Mouse (Mus musculus) liver, adult 2 months (tissue): ENCODE measurements at regions not wholly inside any gene's neighbourhood (a gene's known extent, or its start where the extent isn't known, plus 50 kb on each side); places are given as distances from the start of the nearest gene placed in this dataset.

ENCODE experiments used
- DNase-seq: peaks from one replicate; pipeline ENCODE4 v3.0.0-alpha.2; 2011; ENCODE audit warnings: low read depth, low spot score; ENCODE audit errors: extremely low read depth
- H3K27ac ChIP-seq: fragments of 200-500 bp; replicated peaks from 2 replicates; pipeline ENCODE4 v1.5.1; 2012; ENCODE audit warnings: low read depth, mild to moderate bottlenecking, control low read depth, inconsistent platforms, low read length; ENCODE audit not compliant: insufficient read depth
- H3K27me3 ChIP-seq: fragments of 200-500 bp; 2 replicates; pipeline ENCODE4 v1.6.1; 2012; ENCODE audit warnings: mild to moderate bottlenecking, moderate library complexity, low read length, inconsistent platforms; ENCODE audit not compliant: control insufficient read depth, insufficient read depth
- H3K36me3 ChIP-seq: fragments of 200-500 bp; 2 replicates; pipeline ENCODE4 v1.6.1; 2012; ENCODE audit warnings: low read length, inconsistent platforms; ENCODE audit not compliant: control insufficient read depth, insufficient read depth
- H3K4me1 ChIP-seq: fragments of 200-500 bp; 2 replicates; pipeline ENCODE4 v1.6.1; 2011; ENCODE audit warnings: low read length; ENCODE audit not compliant: control insufficient read depth, insufficient read depth
- H3K4me3 ChIP-seq: fragments of 200-500 bp; 2 replicates; pipeline ENCODE4 v1.5.1; 2011; ENCODE audit warnings: low read depth, mild to moderate bottlenecking, control low read depth, low read length, moderate library complexity; ENCODE audit not compliant: insufficient read depth
- H3K79me2 ChIP-seq: fragments of 200-500 bp; 2 replicates; pipeline ENCODE4 v1.6.1; 2012; ENCODE audit warnings: inconsistent platforms, mild to moderate bottlenecking, low read length, moderate library complexity; ENCODE audit not compliant: control insufficient read depth, insufficient read depth
- H3K9ac ChIP-seq: fragments of 200-500 bp; 2 replicates; pipeline ENCODE4 v1.6.1; 2012; ENCODE audit warnings: low read depth, mild to moderate bottlenecking, control low read depth, inconsistent platforms, low read length
- CTCF ChIP-seq: fragments of 200-500 bp; IDR thresholded peaks from 2 replicates; pipeline ENCODE4 v1.5.1; 2011; ENCODE audit warnings: low read depth, low read length, control low read depth
- POLR2A ChIP-seq: fragments of 200-500 bp; IDR thresholded peaks from 2 replicates; pipeline ENCODE4 v1.6.1; 2011; ENCODE audit warnings: low read length, control low read depth; ENCODE audit not compliant: insufficient read depth; ENCODE audit errors: extremely low read depth
- WGBS: fragments of 180-500 bp; shearing (Covaris S2); methylation state at CpG from one replicate; pipeline ENCODE4 v1.1.7; 2018; 5-methylcytosine and 5-hydroxymethylcytosine counted together

- Histone ChIP-seq H3K27ac (no peak overlapping the region), H3K4me1 (peaks cover 17% of the 10 kb centered on the region), H3K36me3 (no peaks in the 10 kb centered on the region), H3K79me2 (no peaks in the 10 kb centered on the region), H3K27me3 (no peaks in the 10 kb centered on the region), H3K9ac (no peak overlapping the region), H3K4me3 (no peak overlapping the region)
- no peak for DNase-seq
- 66% methylated on average over 5 of the region's 5 CpGs for WGBS
- TF ChIP-seq CTCF = no peak
These were observed 63.3 kb upstream of the Mpp6 start for GRCm38 (mm10) chr6:50046721-50047120.

DNA sequence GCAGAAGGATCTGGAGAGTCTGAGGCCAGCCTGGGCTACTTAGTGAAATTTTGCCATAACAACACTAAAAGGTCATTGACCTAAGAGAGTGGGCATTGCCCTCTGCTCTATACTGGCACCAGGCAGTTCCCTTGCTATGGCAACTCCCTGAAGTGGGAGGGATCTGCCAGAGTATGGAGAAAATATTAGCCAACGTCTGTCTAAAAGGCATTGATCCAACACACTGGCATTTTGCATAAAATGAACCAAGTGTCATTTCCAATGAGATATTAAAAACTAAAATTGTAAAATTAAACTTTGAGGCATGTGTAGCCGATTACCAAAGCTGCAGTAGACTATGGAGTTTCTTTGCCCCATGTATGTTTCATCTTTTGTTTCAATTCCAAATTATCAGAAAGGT lies 57.6 kb upstream of the Mpp6 start:
- Histone ChIP-seq H3K27ac (no peak overlapping the region), H3K79me2 (no peaks in the 10 kb centered on the region), H3K9ac (no peak overlapping the region), H3K4me3 (no peak overlapping the region), H3K27me3 (no peaks in the 10 kb centered on the region), H3K4me1 (no peaks in the 10 kb centered on the region), H3K36me3 (no peaks in the 10 kb centered on the region)
- WGBS = 57% methylated on average over 2 of the region's 2 CpGs
- DNase-seq = no peak
- no peak for TF ChIP-seq CTCF
- no peak for TF ChIP-seq POLR2A

DNA sequence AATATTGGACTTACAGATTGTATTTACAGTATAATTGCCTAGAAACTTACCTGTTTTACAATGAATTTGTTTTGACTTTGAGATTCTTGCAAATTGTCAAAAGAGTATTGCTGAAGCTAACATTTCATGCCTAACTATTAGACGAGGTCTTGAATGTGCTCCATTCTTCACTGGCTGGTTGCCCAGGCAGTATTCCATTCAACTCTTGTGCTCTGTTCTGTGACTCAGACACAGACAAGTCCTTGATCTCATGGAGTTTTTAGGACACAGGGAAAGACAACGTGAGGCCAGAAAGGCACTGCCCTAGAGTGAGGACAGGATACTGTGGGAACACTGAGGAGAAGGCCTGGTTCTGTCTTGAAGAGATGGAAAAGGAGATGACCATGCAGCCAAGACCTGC lies 57.0 kb upstream of the Mpp6 start:
- Histone ChIP-seq H3K9ac (no peak overlapping the region), H3K36me3 (no peaks in the 10 kb centered on the region), H3K79me2 (no peaks in the 10 kb centered on the region), H3K4me3 (no peak overlapping the region), H3K27me3 (no peaks in the 10 kb centered on the region), H3K4me1 (no peaks in the 10 kb centered on the region), H3K27ac (no peak overlapping the region)
- WGBS = 28% methylated on average over 2 of the region's 2 CpGs
- peak; percentile 20 for DNase-seq
- TF ChIP-seq POLR2A (no peak), CTCF (no peak)

- Histone ChIP-seq H3K9ac (no peak overlapping the region), H3K4me1 (no peaks in the 10 kb centered on the region)
- WGBS = 94% methylated on average over 13 of the region's 13 CpGs
These were observed 55.8 kb upstream of the Mpp6 start for GRCm38 (mm10) chr6:50054233-50054632.

GRCm38 (mm10) chr6:50058596-50058995 lies 51.4 kb upstream of the Mpp6 start:
- no peak overlapping the region for H3K27ac ChIP-seq
- no peak for TF ChIP-seq CTCF
- 66% methylated on average over 11 of the region's 11 CpGs for WGBS
- H3K4me3 ChIP-seq = no peak overlapping the region
- no peaks in the 10 kb centered on the region for H3K27me3 ChIP-seq
- no peaks in the 10 kb centered on the region for H3K36me3 ChIP-seq
- no peak overlapping the region for H3K9ac ChIP-seq
- no peaks in the 10 kb centered on the region for H3K4me1 ChIP-seq
- peak; percentile 26 for DNase-seq
- H3K79me2 ChIP-seq = no peaks in the 10 kb centered on the region

More at GRCm38 (mm10) chr6:50054233-50054632, 55.8 kb upstream of the Mpp6 start:
- Histone ChIP-seq H3K27ac (no peak overlapping the region), H3K27me3 (no peaks in the 10 kb centered on the region), H3K36me3 (no peaks in the 10 kb centered on the region), H3K4me3 (no peak overlapping the region), H3K79me2 (no peaks in the 10 kb centered on the region)
- no peak for TF ChIP-seq POLR2A
- no peak for TF ChIP-seq CTCF
- DNase-seq = no peak

DNA sequence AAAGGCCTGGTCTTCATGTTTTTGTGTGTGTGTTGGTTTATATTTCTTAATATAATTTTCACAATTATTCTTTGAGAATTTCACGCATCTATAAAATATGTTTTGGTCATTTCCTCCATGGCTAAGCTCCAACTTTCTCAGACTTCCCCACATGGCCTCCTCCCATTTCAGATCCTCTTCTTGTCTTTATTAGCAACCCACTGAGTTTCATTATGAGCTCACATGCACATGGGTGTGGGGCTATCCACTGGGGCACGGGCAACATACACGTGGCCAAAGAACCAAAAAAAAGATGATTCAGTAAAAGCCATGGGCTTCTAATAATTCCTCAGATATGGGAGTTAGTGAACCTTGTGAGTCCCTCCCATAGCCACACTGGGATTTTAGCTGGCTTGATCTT lies 50.1 kb upstream of the Mpp6 start:
- peak; percentile 19 for DNase-seq
- WGBS = 86% methylated on average over 3 of the region's 3 CpGs
- TF ChIP-seq POLR2A (no peak), CTCF (no peak)
- no peak overlapping the region for H3K9ac ChIP-seq
- H3K4me3 ChIP-seq = no peak overlapping the region
- H3K27me3 ChIP-seq = no peaks in the 10 kb centered on the region
- no peaks in the 10 kb centered on the region for H3K79me2 ChIP-seq
- no peaks in the 10 kb centered on the region for H3K36me3 ChIP-seq
- no peak overlapping the region for H3K27ac ChIP-seq
- no peaks in the 10 kb centered on the region for H3K4me1 ChIP-seq
